15 mouse cellular contexts compared by ENCODE assay signal in the genomic region with DNA sequence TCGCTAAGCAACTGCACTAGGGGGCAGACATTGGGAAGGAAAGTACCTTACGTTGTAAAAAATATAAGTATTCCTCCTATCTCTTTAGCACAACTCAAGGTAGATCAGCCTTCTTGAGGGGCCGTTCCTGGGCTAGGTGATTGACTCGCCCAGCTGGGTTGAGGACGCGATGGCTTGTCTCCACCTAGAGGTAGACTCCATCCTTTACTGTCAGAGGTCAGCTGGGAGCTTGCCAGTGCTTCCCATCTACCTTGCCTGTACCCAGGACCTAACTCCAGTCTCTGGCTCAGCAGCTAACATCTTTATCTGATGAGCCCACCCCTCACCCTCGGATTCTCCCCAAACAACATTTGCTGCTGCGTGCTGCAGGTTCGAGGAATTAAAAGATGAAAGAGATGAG. TPM values are rescaled to one million over a fixed set of nuclear protein-coding genes. Genes with fewer than 3 reads are reported as not detected.
A peak's percentile ranks its signal among the peaks of the same experiment; 100 is the strongest.
DNase-seq lines count a peak whose midpoint lies in the region; ATAC-seq and TF ChIP-seq lines count a peak whose summit lies in the region.
"Had no signal": no experiment of that assay in that cellular context is flagged by ENCODE, and none has a peak within 500 bp of the region (broad histone marks: within the 10 kb centered on the region; RNA-seq: fewer than 3 reads in every experiment).

No protein-coding gene starts in this region.

- no peak overlapping the region for H3K4me3 ChIP-seq in layer of hippocampus, adult 2 months
- H3K4me3 ChIP-seq in hindbrain, embryonic 14.5 days (replicated peaks; ENCODE audit: low read length) = no peak overlapping the region
- H3K4me3 ChIP-seq: limb, embryonic 10.5 days; lung, embryonic 15.5 days; myocyte had no signal

- H3K36me3 ChIP-seq in hindbrain, embryonic 14.5 days (replicated peaks; ENCODE audit: control insufficient read depth, insufficient read depth) = no peaks in the 10 kb centered on the region
- H3K36me3 ChIP-seq: limb, embryonic 10.5 days; lung, embryonic 15.5 days had no signal

- H3K4me2 ChIP-seq in hindbrain, embryonic 14.5 days (replicated peaks) = no peak overlapping the region
- H3K4me2 ChIP-seq: lung, embryonic 15.5 days had no signal

- H3K9me3 ChIP-seq in hindbrain, embryonic 14.5 days (ENCODE audit: control insufficient read depth, low read length) = 0 out of 2 replicates have a peak, but pooled peaks cover 5% of the 10 kb centered on the region
- H3K9me3 ChIP-seq: limb, embryonic 10.5 days; lung, embryonic 15.5 days had no signal

- H3K27ac ChIP-seq in layer of hippocampus, adult 2 months = no peak overlapping the region
- no peak overlapping the region for H3K27ac ChIP-seq in hindbrain, embryonic 14.5 days
- H3K27ac ChIP-seq: limb, embryonic 10.5 days; lung, embryonic 15.5 days had no signal

- H3K9ac ChIP-seq in hindbrain, embryonic 14.5 days = no peak overlapping the region
- H3K9ac ChIP-seq: lung, embryonic 15.5 days had no signal

- no peaks in the 10 kb centered on the region for H3K4me1 ChIP-seq in hindbrain, embryonic 14.5 days (replicated peaks; ENCODE audit: control insufficient read depth, insufficient read depth, low read length)
- H3K4me1 ChIP-seq: limb, embryonic 10.5 days; lung, embryonic 15.5 days had no signal

- no peaks in the 10 kb centered on the region for H3K27me3 ChIP-seq in hindbrain, embryonic 14.5 days (ENCODE audit: control insufficient read depth, insufficient read depth, low read length)
- H3K27me3 ChIP-seq: lung, embryonic 15.5 days had no signal

- peak; percentile 7 for DNase-seq in gastrocnemius, postnatal 10 days
- DNase-seq in gastrocnemius, postnatal 14 days = no peak
- no peak for DNase-seq in layer of hippocampus, adult 2 months (ENCODE audit: low spot score in 2 of 2)
- DNase-seq in layer of hippocampus, postnatal 25 days (ENCODE audit: extremely low spot score in 1 of 2, low spot score in 1 of 2) = no peak
- DNase-seq in thymus, postnatal 4 days = peak; percentile 11
- no peak for DNase-seq in thymus, postnatal 10 days (ENCODE audit: low spot score in 2 of 2)
- DNase-seq in hindbrain, embryonic 14.5 days (ENCODE audit: low spot score) = no peak
- DNase-seq: adrenal gland, postnatal 36 days; heart, postnatal 4 days; layer of hippocampus, adult 9-11 months had no signal

- TF ChIP-seq CTCF in layer of hippocampus, adult 2 months (conservative IDR thresholded peaks at IDR 0.05) = peak; percentile 48

- intact Hi-C loops in gastrocnemius, postnatal 14 days (cut with DNase I; ENCODE audit: low total_unique reads) = no loop called here

- 58% methylated on average over 9 of the region's 9 CpGs for WGBS in hindbrain, embryonic 14.5 days

- no peak for ATAC-seq in hindbrain, embryonic 14.5 days (ENCODE audit: low FRiP score)
- ATAC-seq: forebrain, embryonic 16.5 days; inflammation-experienced regulatory T-cells, adult 6 months had no signal

RNA-seq across cellular contexts. Expression of gene Foxn2, which starts 59.4 kb away (rescaled TPM):
- 10 to 100 TPM; 17.5 to 19.4 TPM for total RNA-seq in gastrocnemius, postnatal 10 days (2021)
- 10 to 100 TPM; 11.7 to 12.9 TPM for total RNA-seq in gastrocnemius, postnatal 14 days (2021)
- 10 to 100 TPM; 24.7 to 26.3 TPM for total RNA-seq in layer of hippocampus, adult 2 months (2021)
- total RNA-seq in layer of hippocampus, postnatal 25 days (2021) = 10 to 100 TPM; 21.9 to 22.0 TPM
- 6.9 and 7.0 TPM in 2 replicates for polyA plus RNA-seq in hindbrain, embryonic 14.5 days (2014; fragmentation: Nextera tagmentation; extraction: Ambion mirVana)

Comparison
In these comparisons a context has a peak if more than half of its experiments do, and no peak if none do; other contexts are left out.
1. DNase-seq: peak in gastrocnemius, postnatal 10 days (single experiment) and thymus, postnatal 4 days (single experiment); none in gastrocnemius, postnatal 14 days (single experiment), layer of hippocampus, adult 2 months (0 of 2), layer of hippocampus, postnatal 25 days (0 of 2), thymus, postnatal 10 days (0 of 2) and hindbrain, embryonic 14.5 days (single experiment).